Mouse (Mus musculus): Measurements from ENCODE around the gene Pnpo.

Gene Pnpo

GRCm38 (mm10) chr11:96969746-96970145, 26.0 kb upstream of the Pnpo start:
- peak; percentile 51 to 71 for DNase-seq

- DNase-seq: peak in 1 of 2 experiments; percentile 18
Measured at GRCm38 (mm10) chr11:96969280-96969722, 25.5 kb upstream of the Pnpo start.

GRCm38 (mm10) chr11:96968476-96968875, 24.7 kb upstream of the Pnpo start:
- DNase-seq: peak in 1 of 2 experiments; percentile 25

- no peak for DNase-seq
Measured at GRCm38 (mm10) chr11:96967544-96968269, 23.9 kb upstream of the Pnpo start.

GRCm38 (mm10) chr11:96966914-96967543, 23.2 kb upstream of the Pnpo start:
- DNase-seq: peak in 1 of 2 experiments; percentile 21

- no peak for DNase-seq
Measured at GRCm38 (mm10) chr11:96966172-96966571, 22.4 kb upstream of the Pnpo start.

- peak; percentile 95 to 96 for DNase-seq
Measured at GRCm38 (mm10) chr11:96963580-96963979, 19.8 kb upstream of the Pnpo start.

- no peak for DNase-seq
Measured at GRCm38 (mm10) chr11:96957061-96957805, 13.4 kb upstream of the Pnpo start.

- peak; percentile 52 to 65 for DNase-seq
Measured at GRCm38 (mm10) chr11:96956009-96956724, 12.4 kb upstream of the Pnpo start.

GRCm38 (mm10) chr11:96955094-96955493, 11.3 kb upstream of the Pnpo start:
- no peak for DNase-seq

GRCm38 (mm10) chr11:96952896-96953295, 9.1 kb upstream of the Pnpo start:
- DNase-seq: no peak

- DNase-seq: no peak
Measured at GRCm38 (mm10) chr11:96952426-96952825, 8.6 kb upstream of the Pnpo start.

GRCm38 (mm10) chr11:96950767-96951166, 7.0 kb upstream of the Pnpo start:
- DNase-seq: no peak

- no peak for DNase-seq
Measured at GRCm38 (mm10) chr11:96947849-96948248, 4.1 kb upstream of the Pnpo start.

- no peak for DNase-seq
Measured at GRCm38 (mm10) chr11:96946498-96946897, 2.7 kb upstream of the Pnpo start.

GRCm38 (mm10) chr11:96944844-96945580, 1.2 kb upstream of the Pnpo start:
- DNase-seq: no peak

GRCm38 (mm10) chr11:96941989-96942590, 1.7 kb downstream of the Pnpo start:
- DNase-seq: no peak

- no peak for DNase-seq
Measured at GRCm38 (mm10) chr11:96940578-96941465, 3.0 kb downstream of the Pnpo start.

GRCm38 (mm10) chr11:96938426-96938800, 5.4 kb downstream of the Pnpo start:
- DNase-seq: no peak

GRCm38 (mm10) chr11:96937549-96938425, 6.0 kb downstream of the Pnpo start:
- peak; percentile 81 to 88 for DNase-seq
